Mouse (Mus musculus): ENCODE measurements around the gene Eme2. TPM values are rescaled to one million over a fixed set of nuclear protein-coding genes. Genes with fewer than 3 reads are reported as not detected.

Eme2 gene
- polyA plus RNA-seq, 1 experiment from 2014 or later: 30.1 TPM

- H3K4me3 ChIP-seq (ENCODE audit: low read length): no peak overlapping the region
- H3K4me2 ChIP-seq (ENCODE audit: low read length): no peak overlapping the region
- H3K9ac ChIP-seq (ENCODE audit: low read depth, low read length): no peak overlapping the region
- H3K9me3 ChIP-seq (ENCODE audit: control insufficient read depth, low read length): no peaks in the 10 kb centered on the region
- whole genome bisulfite sequencing: 90% methylated on average over 12 of the region's 12 CpGs
- peaks cover 41% of the 10 kb centered on the region for H3K36me3 ChIP-seq (ENCODE audit: control insufficient read depth, insufficient read depth, low read length)
- peaks cover 48% of the 10 kb centered on the region for H3K4me1 ChIP-seq (ENCODE audit: control insufficient read depth, insufficient read depth, low read depth, low read length)
- no peak overlapping the region for H3K27ac ChIP-seq (ENCODE audit: low read depth, low read length)
- ATAC-seq: no peak
- H3K27me3 ChIP-seq (replicated peaks; ENCODE audit: control insufficient read depth, insufficient read depth, low read length): no peaks in the 10 kb centered on the region
These were observed 2.1 kb downstream of the Eme2 start for GRCm38 (mm10) chr17:24892785-24893184.

DNA sequence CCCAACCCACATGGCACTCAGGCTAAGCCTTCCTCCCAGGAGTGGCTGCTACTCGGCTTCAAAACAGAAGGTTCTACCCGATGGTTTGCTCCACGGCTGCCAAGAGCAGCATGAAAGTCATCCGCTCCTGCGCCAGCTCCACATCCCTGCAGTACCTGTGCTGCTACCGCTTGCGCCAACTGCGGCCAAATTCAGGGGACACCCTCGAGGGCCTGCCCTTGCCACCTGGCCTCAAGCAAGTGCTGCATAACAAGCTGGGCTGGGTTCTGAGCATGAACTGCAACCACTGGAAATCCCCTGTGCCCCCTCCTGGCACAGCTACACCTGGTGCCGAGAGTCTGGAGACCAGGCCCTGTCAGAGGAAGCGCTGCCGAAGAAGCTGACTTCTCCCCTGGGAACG is 3.6 kb downstream of the Eme2 start:
- Histone ChIP-seq H3K27ac (ENCODE audit: low read depth, low read length) (no peak overlapping the region), H3K9me3 (ENCODE audit: control insufficient read depth, low read length) (no peaks in the 10 kb centered on the region), H3K36me3 (ENCODE audit: control insufficient read depth, insufficient read depth, low read length) (peaks cover 36% of the 10 kb centered on the region), H3K27me3 (replicated peaks; ENCODE audit: control insufficient read depth, insufficient read depth, low read length) (no peaks in the 10 kb centered on the region), H3K9ac (ENCODE audit: low read depth, low read length) (no peak overlapping the region), H3K4me2 (ENCODE audit: low read length) (no peak overlapping the region), H3K4me3 (ENCODE audit: low read length) (no peak overlapping the region), H3K4me1 (ENCODE audit: control insufficient read depth, insufficient read depth, low read depth, low read length) (peaks cover 44% of the 10 kb centered on the region)
- ATAC-seq: no peak
- WGBS: 83% methylated on average over 12 of the region's 13 CpGs

DNA sequence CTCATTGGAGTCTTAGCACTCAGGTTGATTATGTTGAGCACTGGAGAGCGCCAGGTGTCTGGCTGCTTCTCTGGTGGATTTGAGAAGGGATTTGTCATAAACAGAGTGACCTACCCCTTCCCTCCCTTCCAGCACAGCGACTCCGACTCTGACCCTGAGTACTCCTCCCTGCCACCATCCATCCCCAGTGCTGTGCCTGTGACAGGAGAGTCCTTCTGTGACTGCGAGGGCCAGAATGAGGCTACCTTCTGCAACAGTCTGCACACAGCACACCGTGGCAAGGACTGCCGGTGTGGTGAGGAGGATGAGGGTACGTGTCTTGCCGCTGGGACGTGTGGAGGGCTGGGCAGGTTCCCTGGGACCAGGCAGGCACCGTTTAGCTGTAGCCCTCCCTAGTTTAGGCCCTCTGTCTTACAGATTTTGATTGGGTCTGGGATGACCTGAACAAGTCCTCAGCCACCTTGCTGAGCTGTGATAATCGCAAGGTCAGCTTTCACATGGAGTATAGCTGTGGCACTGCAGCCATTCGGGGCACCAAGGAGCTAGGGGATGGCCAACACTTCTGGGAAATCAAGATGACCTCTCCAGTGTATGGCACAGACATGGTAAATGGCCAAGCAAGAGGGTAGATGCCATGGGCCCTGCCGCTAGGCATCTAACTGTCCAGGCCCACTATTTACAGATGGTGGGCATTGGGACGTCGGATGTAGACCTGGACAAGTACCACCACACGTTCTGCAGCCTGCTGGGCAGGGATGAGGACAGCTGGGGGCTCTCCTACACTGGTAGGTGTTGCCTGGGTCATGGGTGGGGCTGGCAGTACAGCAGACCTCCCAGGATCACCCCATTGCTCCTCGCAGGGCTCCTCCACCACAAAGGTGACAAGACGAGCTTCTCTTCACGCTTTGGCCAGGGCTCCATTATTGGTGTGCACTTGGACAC is 4.5 kb downstream of the Eme2 start:
- Histone ChIP-seq H3K4me2 (ENCODE audit: low read length) (no peak overlapping the region), H3K27me3 (replicated peaks; ENCODE audit: control insufficient read depth, insufficient read depth, low read length) (no peaks in the 10 kb centered on the region), H3K36me3 (ENCODE audit: control insufficient read depth, insufficient read depth, low read length) (peaks cover 36% of the 10 kb centered on the region), H3K9me3 (ENCODE audit: control insufficient read depth, low read length) (no peaks in the 10 kb centered on the region), H3K9ac (ENCODE audit: low read depth, low read length) (no peak overlapping the region), H3K27ac (ENCODE audit: low read depth, low read length) (no peak overlapping the region), H3K4me1 (ENCODE audit: control insufficient read depth, insufficient read depth, low read depth, low read length) (peaks cover 40% of the 10 kb centered on the region), H3K4me3 (ENCODE audit: low read length) (no peak overlapping the region)
- WGBS: 85% methylated on average over 19 of the region's 19 CpGs
- no peak for ATAC-seq

GRCm38 (mm10) chr17:24888862-24889261 is 6.0 kb downstream of the Eme2 start:
- no peaks in the 10 kb centered on the region for H3K27me3 ChIP-seq (replicated peaks; ENCODE audit: control insufficient read depth, insufficient read depth, low read length)
- H3K9ac ChIP-seq (ENCODE audit: low read depth, low read length): no peak overlapping the region; the same call in 1 of the 2 replicates
- 90% methylated on average over 3 of the region's 3 CpGs for WGBS
- ATAC-seq: no peak
- H3K4me1 ChIP-seq (ENCODE audit: control insufficient read depth, insufficient read depth, low read depth, low read length): peaks cover 40% of the 10 kb centered on the region
- H3K4me3 ChIP-seq (ENCODE audit: low read length): no peak overlapping the region
- H3K36me3 ChIP-seq (ENCODE audit: control insufficient read depth, insufficient read depth, low read length): peaks cover 36% of the 10 kb centered on the region
- no peak overlapping the region for H3K27ac ChIP-seq (ENCODE audit: low read depth, low read length)
- H3K4me2 ChIP-seq (ENCODE audit: low read length): no peak overlapping the region
- no peaks in the 10 kb centered on the region for H3K9me3 ChIP-seq (ENCODE audit: control insufficient read depth, low read length)

DNA sequence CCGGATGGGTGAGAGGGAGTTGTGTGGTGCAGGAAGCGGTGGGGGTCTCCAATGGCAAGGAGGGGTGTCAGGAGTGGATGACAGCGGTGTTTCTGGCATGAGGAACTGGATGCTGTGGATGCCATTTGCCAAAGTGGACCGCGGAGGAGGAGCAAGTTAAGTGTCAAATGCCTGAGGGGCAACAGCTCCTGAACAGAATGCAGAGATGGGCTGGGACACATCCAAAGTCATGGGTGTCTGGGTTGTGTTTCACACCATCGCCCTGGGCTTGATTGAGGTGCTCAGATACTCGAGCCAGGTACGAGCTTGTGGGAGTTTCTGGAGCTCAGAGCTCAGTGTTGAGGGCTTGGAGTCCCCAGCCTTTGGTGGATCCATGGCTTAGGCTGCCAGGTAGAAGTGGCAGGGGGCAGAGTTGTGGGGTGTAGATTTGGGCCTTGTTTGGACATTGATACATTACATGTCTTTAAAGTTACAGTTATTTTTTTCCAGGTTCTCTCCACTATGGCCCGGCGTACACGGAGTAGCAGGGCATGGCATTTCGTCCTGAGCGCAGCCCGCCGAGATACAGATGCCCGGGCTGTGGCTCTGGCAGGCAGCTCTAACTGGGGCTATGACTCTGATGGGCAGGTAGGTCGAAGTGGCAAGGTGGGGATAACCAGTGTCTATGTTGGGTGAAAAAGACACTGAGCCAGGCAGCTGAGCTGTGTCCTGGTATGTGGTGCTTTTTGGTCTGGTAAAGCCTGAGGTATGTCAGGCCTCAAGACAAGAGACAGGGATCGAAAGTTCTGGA is 7.4 kb downstream of the Eme2 start:
- Histone ChIP-seq H3K4me2 (ENCODE audit: low read length) (peak overlapping the region; percentile 85), H3K27me3 (replicated peaks; ENCODE audit: control insufficient read depth, insufficient read depth, low read length) (no peaks in the 10 kb centered on the region), H3K27ac (ENCODE audit: low read depth, low read length) (no peak overlapping the region), H3K4me1 (ENCODE audit: control insufficient read depth, insufficient read depth, low read depth, low read length) (peaks cover 31% of the 10 kb centered on the region), H3K4me3 (ENCODE audit: low read length) (peak overlapping the region; percentile 88), H3K36me3 (ENCODE audit: control insufficient read depth, insufficient read depth, low read length) (peaks cover 27% of the 10 kb centered on the region), H3K9ac (ENCODE audit: low read depth, low read length) (peak overlapping the region; percentile 87), H3K9me3 (ENCODE audit: control insufficient read depth, low read length) (no peaks in the 10 kb centered on the region)
- no peak for ATAC-seq
- WGBS: 70% methylated on average over 18 of the region's 18 CpGs

DNA sequence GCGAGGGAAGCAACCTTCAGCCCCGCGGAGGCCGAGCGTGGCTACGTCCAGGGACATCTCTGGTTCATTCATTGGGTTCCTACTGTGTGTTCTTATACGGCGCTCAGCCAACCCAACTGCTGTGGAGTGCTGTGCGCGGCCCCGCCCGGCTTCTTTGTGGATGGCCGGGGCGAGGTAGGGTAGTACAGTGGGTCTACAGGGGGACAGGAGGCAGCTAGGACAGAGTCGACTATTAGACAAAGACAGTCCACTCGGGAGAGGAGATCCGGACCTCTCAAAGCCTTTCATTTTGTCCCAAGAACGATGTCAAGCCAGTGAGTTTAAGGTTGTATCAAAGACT is 8.0 kb downstream of the Eme2 start:
- Histone ChIP-seq H3K4me2 (ENCODE audit: low read length) (peak overlapping the region; percentile 85), H3K36me3 (ENCODE audit: control insufficient read depth, insufficient read depth, low read length) (peaks cover 22% of the 10 kb centered on the region)

DNA sequence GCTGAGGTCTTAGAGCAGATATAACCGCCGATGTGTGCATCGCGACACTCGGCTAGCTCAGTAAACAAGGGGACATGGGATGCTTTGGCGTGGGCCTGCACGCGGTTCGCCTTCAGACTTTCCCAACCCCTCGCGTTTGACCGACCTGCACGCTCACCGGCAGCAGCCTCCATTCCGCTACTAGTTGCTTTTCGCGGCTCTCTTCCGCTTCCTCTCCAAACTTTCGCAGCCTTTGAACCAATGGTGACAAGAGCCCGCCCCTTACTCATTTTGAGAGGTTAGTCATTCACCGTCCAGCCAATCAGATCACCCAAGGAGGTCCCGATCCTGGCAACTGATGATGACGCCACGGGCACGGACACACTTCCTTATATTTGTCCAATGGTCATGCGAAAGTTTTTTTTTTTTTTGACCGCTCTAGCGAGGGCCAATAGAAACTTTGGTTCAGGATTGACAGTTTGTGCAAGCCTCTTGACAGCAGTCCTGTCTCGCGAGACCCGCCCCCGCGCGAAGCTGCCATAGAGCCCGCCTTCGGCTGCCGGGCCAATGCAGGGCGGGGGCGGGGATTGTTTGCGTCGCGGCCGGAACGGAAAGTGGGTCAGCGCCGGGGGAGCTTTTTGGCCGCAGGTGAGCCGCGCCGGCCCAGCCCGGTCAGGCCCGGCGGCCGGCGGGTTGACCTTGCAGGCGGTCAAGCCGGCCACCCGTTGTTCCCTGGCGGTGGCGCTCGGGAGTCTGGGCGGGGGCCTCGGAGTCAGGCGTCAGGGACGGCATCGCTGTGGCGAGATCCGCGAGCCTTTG is 8.6 kb downstream of the Eme2 start, which contains the start of the genes Nubp2 and Spsb3:
Nubp2 (minus strand) TSS at position 216 of the 798 bp plus-strand sequence.
Spsb3 (plus strand) TSS at position 510 of the 798 bp plus-strand sequence.
- no peaks in the 10 kb centered on the region for H3K9me3 ChIP-seq (ENCODE audit: control insufficient read depth, low read length)
- WGBS: under 1% methylated on average over 69 of the region's 69 CpGs
- peaks cover 20% of the 10 kb centered on the region for H3K36me3 ChIP-seq (ENCODE audit: control insufficient read depth, insufficient read depth, low read length)
- peak within 1 kb of the TSS; percentile 88 for H3K4me3 ChIP-seq (ENCODE audit: low read length)
- peak; percentile 98 for ATAC-seq
- no peaks in the 10 kb centered on the region for H3K27me3 ChIP-seq (replicated peaks; ENCODE audit: control insufficient read depth, insufficient read depth, low read length)
- peak within 1 kb of the TSS; percentile 87 for H3K9ac ChIP-seq (ENCODE audit: low read depth, low read length)
- peak within 1 kb of the TSS; percentile 96 for H3K4me2 ChIP-seq (ENCODE audit: low read length)
- peaks cover 31% of the 10 kb centered on the region for H3K4me1 ChIP-seq (ENCODE audit: control insufficient read depth, insufficient read depth, low read depth, low read length)
- H3K27ac ChIP-seq (ENCODE audit: low read depth, low read length): peak within 1 kb of the TSS; percentile 76

More for the DNA sequence above, 8.0 kb downstream of the Eme2 start:
- Histone ChIP-seq H3K4me3 (ENCODE audit: low read length) (peak overlapping the region; percentile 88), H3K9me3 (ENCODE audit: control insufficient read depth, low read length) (no peaks in the 10 kb centered on the region), H3K9ac (ENCODE audit: low read depth, low read length) (peak overlapping the region; percentile 87), H3K27ac (ENCODE audit: low read depth, low read length) (peak overlapping the region; percentile 76), H3K4me1 (ENCODE audit: control insufficient read depth, insufficient read depth, low read depth, low read length) (peaks cover 31% of the 10 kb centered on the region), H3K27me3 (replicated peaks; ENCODE audit: control insufficient read depth, insufficient read depth, low read length) (no peaks in the 10 kb centered on the region)
- ATAC-seq: no peak; the same call in 1 of the 2 replicates
- 2% methylated on average over 18 of the region's 18 CpGs for WGBS

- Histone ChIP-seq H3K27ac (ENCODE audit: low read depth, low read length) (no peak overlapping the region), H3K27me3 (replicated peaks; ENCODE audit: control insufficient read depth, insufficient read depth, low read length) (no peaks in the 10 kb centered on the region), H3K4me3 (ENCODE audit: low read length) (peak overlapping the region; percentile 88), H3K9ac (ENCODE audit: low read depth, low read length) (peak overlapping the region; percentile 23), H3K36me3 (ENCODE audit: control insufficient read depth, insufficient read depth, low read length) (peaks cover 12% of the 10 kb centered on the region), H3K9me3 (ENCODE audit: control insufficient read depth, low read length) (no peaks in the 10 kb centered on the region), H3K4me1 (ENCODE audit: control insufficient read depth, insufficient read depth, low read depth, low read length) (peaks cover 31% of the 10 kb centered on the region), H3K4me2 (ENCODE audit: low read length) (peak overlapping the region; percentile 96)
- 26% methylated on average over 22 of the region's 22 CpGs for WGBS
- no peak for ATAC-seq
These were observed 9.3 kb downstream of the Eme2 start for GRCm38 (mm10) chr17:24885356-24886133.
